Mouse (Mus musculus) layer of hippocampus, adult 11-12 months (tissue): ENCODE data around the gene M1ap.
A peak's percentile ranks its signal among the peaks of the same experiment; 100 is the strongest.

Source experiments
- DNase-seq: peaks from one replicate; pipeline ENCODE4 v3.0.0; 2022; ENCODE audit warnings: low spot score

M1ap gene

DNA sequence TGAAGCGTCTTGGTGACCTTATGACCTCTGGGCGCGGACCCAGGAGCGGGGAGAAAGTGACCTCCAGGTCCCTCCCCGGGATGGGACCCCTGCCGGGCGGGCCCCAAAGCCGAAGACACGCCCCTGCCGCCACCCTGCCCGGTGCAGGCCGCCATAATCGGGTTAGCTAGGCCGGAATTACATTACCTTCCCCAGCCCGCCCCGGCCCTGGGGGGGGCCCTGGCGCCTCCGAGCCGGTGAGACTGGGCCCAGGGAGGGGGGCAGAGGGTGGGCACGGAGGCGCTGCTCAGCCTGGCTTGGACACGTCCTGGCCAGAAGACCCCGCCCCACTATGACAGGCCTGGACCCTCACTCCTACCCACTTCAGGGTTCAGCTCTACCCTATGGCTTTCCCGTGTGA, 124.5 kb downstream of the M1ap start:
- DNase-seq, result no peak

DNA sequence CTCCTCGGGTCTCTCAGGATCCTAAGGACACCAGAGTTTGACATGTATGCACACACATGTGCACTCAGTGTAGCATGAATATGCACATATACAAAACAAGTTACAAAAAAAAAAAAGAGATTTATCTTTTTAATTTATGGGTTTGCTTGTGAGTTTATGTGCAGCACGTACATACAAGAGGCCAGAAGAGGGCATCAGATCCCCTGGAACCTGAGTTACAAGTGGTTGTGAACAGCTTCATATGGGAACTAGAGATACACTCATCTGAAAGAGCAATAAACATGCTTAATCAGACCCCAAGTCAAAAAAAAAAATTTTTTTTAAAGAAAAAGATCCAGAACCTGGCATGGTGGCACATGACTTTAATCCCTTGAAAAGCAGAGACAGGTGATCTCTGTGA, 128.3 kb downstream of the M1ap start:
- no peak for DNase-seq

DNA sequence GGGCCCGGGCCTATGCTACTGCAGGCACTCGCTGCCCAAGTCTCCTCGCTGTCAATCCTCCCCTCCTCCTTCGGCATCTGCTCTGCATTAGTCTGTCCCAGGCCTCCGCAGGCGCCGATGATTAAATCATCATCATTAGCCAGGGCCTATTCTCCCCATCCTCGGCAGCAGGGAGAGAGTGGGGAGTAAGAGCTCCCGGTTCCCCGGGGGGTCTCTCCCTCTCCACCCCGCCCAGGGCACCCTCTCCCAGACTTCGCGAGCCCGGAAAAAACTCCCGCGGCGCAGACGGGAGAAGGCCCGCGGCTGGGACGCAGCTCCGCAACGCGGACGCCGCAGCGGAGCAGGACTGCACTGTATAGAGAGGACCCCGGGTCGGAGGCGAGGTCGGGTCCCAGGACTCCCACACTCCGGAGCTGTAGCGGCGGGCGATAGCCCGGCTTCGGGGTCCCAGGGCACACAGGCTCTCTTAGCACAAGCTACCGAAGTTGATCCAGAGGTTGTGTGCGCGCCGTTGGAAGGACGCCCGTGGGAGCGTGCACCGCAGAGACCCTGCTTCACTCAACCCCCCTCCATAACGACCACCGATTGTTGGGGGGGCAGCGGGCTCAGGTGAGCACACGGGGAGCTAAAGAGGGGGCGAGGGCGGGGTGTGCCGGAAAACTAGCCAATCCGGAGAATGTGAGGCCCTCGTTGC, 131.1 kb downstream of the M1ap start, which contains the start of gene Pcgf1:
TSS of gene Pcgf1 (plus strand) at position 240 of the 694 bp plus-strand sequence.
- DNase-seq, result peak; percentile 43

DNA sequence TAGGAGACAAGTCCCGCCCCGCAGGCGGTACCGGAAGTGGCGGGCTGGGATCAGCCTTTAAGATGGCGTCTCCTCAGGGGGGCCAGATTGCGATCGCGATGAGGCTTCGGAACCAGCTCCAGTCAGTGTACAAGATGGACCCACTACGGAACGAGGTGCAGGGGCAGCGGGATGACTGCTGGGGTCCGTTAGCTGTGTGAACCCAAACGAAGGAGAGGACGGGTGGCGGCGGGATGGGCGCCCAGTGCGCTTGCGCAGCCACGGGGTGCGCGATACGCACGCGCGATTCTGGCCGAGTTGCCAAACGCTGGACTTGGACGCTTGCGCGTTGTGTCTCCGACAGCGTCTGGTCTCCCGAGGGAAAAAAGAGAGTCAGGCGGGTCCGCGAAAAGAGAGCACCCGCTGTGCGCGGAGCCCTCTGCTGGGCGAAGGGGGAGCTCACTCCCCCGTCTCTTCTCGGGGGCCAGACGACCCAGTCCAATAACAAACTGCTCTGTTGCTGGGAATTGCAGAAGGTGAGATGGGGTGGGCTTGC, 131.7 kb downstream of the M1ap start:
- peak; percentile 99 for DNase-seq
